Mouse (Mus musculus) cerebellum, adult 2 months (tissue): ENCODE data around the gene Tmem169.

ENCODE experiments used
- CTCF ChIP-seq: fragments of 200-500 bp; IDR thresholded peaks from 2 replicates; pipeline ENCODE4 v1.5.1; 2011; ENCODE audit warnings: low read depth, mild to moderate bottlenecking, control low read depth, low read length, moderate library complexity, borderline replicate concordance; ENCODE audit not compliant: insufficient read depth
- POLR2A ChIP-seq: fragments of 200-500 bp; IDR thresholded peaks from 2 replicates; pipeline ENCODE4 v1.6.1; 2011; ENCODE audit warnings: low read length, control low read depth, borderline replicate concordance; ENCODE audit not compliant: insufficient read depth

DNA sequence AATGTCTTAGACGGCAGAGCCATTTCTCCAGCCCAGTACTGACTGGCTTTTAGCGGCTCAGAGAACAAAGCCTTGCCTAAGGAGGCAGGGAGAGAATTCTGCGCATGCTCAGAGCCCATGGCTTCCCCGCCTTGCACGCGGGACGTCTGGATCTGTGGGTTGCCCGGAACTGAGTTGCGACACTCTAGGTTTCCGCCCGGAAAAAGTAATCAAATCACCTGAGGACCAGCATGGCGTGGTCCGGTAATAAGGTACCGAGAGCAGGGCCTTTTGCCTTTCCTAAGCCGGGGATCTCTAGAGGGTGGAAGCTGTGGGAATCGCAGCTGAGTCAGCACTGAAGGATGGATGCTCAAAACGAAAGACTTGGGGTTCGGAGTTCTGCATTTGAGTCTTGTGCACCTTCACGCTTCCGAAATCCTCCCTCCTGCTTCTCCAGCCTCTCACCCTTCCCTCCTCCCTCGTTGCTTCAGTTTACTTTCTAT is 23.2 kb downstream of the Tmem169 start, which contains the start of gene Xrcc5:
- TF ChIP-seq CTCF (no peak), POLR2A (peak; percentile 91; the same call in 1 of the 2 replicates)
